Mouse (Mus musculus) urinary bladder, postnatal 25 days (tissue): ENCODE measurements around the gene Heyl.
"Not testable (repeated sequence)": the region's sequence is repeated elsewhere in the genome, so short reads cannot be mapped to it uniquely, and the experiment has no call there.

Experiments used
- DNase-seq: peaks from one replicate; pipeline ENCODE4 v3.0.0; 2022; ENCODE audit warnings: low spot score

Gene Heyl

GRCm38 (mm10) chr4:123284731-123285624, 51.6 kb downstream of the Heyl start:
- DNase-seq = no peak

- DNase-seq = no peak
These were observed 53.4 kb downstream of the Heyl start for GRCm38 (mm10) chr4:123286790-123287189.

GRCm38 (mm10) chr4:123289038-123289437, 55.7 kb downstream of the Heyl start:
- no peak for DNase-seq

GRCm38 (mm10) chr4:123292390-123292789, 59.0 kb downstream of the Heyl start:
- DNase-seq = no peak

GRCm38 (mm10) chr4:123292989-123293388, 59.6 kb downstream of the Heyl start:
- DNase-seq = no peak

GRCm38 (mm10) chr4:123293661-123294443, 60.5 kb downstream of the Heyl start:
- no peak for DNase-seq

GRCm38 (mm10) chr4:123295026-123295425, 61.7 kb downstream of the Heyl start:
- not testable (repeated sequence) for DNase-seq

GRCm38 (mm10) chr4:123295516-123296147, 62.3 kb downstream of the Heyl start:
- DNase-seq = no peak

GRCm38 (mm10) chr4:123296148-123296534, 62.8 kb downstream of the Heyl start:
- no peak for DNase-seq

- no peak for DNase-seq
These were observed 64.0 kb downstream of the Heyl start for GRCm38 (mm10) chr4:123297195-123297960.

- no peak for DNase-seq
These were observed 64.9 kb downstream of the Heyl start for GRCm38 (mm10) chr4:123298226-123298625.

GRCm38 (mm10) chr4:123298980-123299670, 65.8 kb downstream of the Heyl start:
- no peak for DNase-seq
